Mouse (Mus musculus) liver, adult (tissue): ENCODE measurements at regions not wholly inside any gene's neighbourhood (a gene's known extent, or its start where the extent isn't known, plus 50 kb on each side); places are given as distances from the start of the nearest gene placed in this dataset.

ENCODE experiments used
- GATA4 ChIP-seq: IDR thresholded peaks from 2 replicates; pipeline ENCODE4 v1.6.1; 2014; ENCODE audit warnings: mild to moderate bottlenecking, low read length; ENCODE audit not compliant: insufficient replicate concordance

GRCm38 (mm10) chr10:118091476-118091875 lies 50.1 kb upstream of the Mdm1 start:
- TF ChIP-seq GATA4, result no peak
